Mouse (Mus musculus) liver, embryonic 14.5 days (tissue): ENCODE results near the gene Mtm1. TPM values are rescaled to one million over a fixed set of nuclear protein-coding genes. Genes with fewer than 3 reads are reported as not detected.

Experiments used
- ATAC-seq: fragments of 200-750 bp; cut with Nextera tagmentation; 2 replicates; pipeline ENCODE4 v1.8.0; 2017; ENCODE audit warnings: moderate number of reproducible peaks, mild to moderate bottlenecking, moderate library complexity; ENCODE audit not compliant: insufficient read depth
- DNase-seq, 3 experiments: peaks; one replicate each; pipeline ENCODE4 v3.0.0-alpha.2; 2012 to 2013; ENCODE audit warnings: low read depth in 3 of 3, low spot score in 3 of 3
- H3K27ac ChIP-seq: fragments of 300-500 bp; sonication (generic); 2 replicates; pipeline ENCODE4 v1.5.1; 2014; ENCODE audit warnings: moderate library complexity, mild to moderate bottlenecking, control low read depth, inconsistent platforms
- H3K27me3 ChIP-seq: fragments of 300-500 bp; sonication (generic); 2 replicates; pipeline ENCODE4 v1.6.1; 2014; ENCODE audit warnings: mild to moderate bottlenecking, low read length, moderate library complexity; ENCODE audit not compliant: control insufficient read depth, insufficient read depth
- H3K36me3 ChIP-seq: fragments of 300-500 bp; sonication (generic); replicated peaks from 2 replicates; pipeline ENCODE4 v1.6.1; 2014; ENCODE audit warnings: low read depth; ENCODE audit not compliant: control insufficient read depth, insufficient read depth
- H3K4me1 ChIP-seq, 2 experiments: fragments of 200-500 bp in 1 of 2; fragments of 300-500 bp in 1 of 2; sonication (generic) in 1 of 2; replicated peaks; 2 replicates each; pipeline ENCODE4 v1.6.1; 2012 to 2014; ENCODE audit warnings: antibody characterized with exemption in 1 of 2, inconsistent platforms in 1 of 2, low read length in 1 of 2; ENCODE audit not compliant: control insufficient read depth in 2 of 2, insufficient read depth in 2 of 2
- H3K4me2 ChIP-seq: fragments of 300-500 bp; sonication (generic); 2 replicates; pipeline ENCODE4 v1.6.1; 2014; ENCODE audit warnings: low read depth, mild to moderate bottlenecking, control low read depth, moderate library complexity
- H3K4me3 ChIP-seq, 2 experiments: fragments of 200-500 bp in 1 of 2; fragments of 300-500 bp in 1 of 2; sonication (generic) in 1 of 2; 2 replicates each; pipeline ENCODE4 v1.5.1; 2012 to 2014; ENCODE audit warnings: low read depth in 2 of 2, low read length in 2 of 2, mild to moderate bottlenecking in 2 of 2, control low read depth in 1 of 2, inconsistent platforms in 1 of 2, moderate library complexity in 1 of 2; ENCODE audit not compliant: insufficient read depth in 1 of 2
- H3K9ac ChIP-seq: fragments of 300-500 bp; sonication (generic); replicated peaks from 2 replicates; pipeline ENCODE4 v1.6.1; 2014; ENCODE audit warnings: mild to moderate bottlenecking, control low read depth, moderate library complexity
- H3K9me3 ChIP-seq: fragments of 300-500 bp; sonication (generic); 2 replicates; pipeline ENCODE4 v1.6.1; 2016; ENCODE audit warnings: low read length, mixed read lengths; ENCODE audit not compliant: control insufficient read depth
- CTCF ChIP-seq: IDR thresholded peaks from 2 replicates; pipeline ENCODE4 v1.5.1; 2016; ENCODE audit warnings: antibody characterized with exemption, low read depth, control low read depth
- EP300 ChIP-seq: IDR thresholded peaks from 2 replicates; pipeline ENCODE4 v1.6.1; 2016; ENCODE audit warnings: antibody characterized with exemption, low read depth
- WGBS: fragments of 180-500 bp; shearing (Covaris S2); extraction: QIAGEN DNeasy Blood & Tissue Kit; methylation state at CpG from one replicate; pipeline ENCODE4 v1.1.7; 2014; ENCODE audit not compliant: insufficient replicate concordance; 5-methylcytosine and 5-hydroxymethylcytosine counted together
- polyA plus RNA-seq, 2 experiments: library from polyadenylated mRNA; depleted of rRNA in 1 of 2; stranded (reverse) in 1 of 2; unstranded in 1 of 2; fragments of >200 nt; fragmentation: Nextera tagmentation in 1 of 2; extraction: Ambion mirVana in 1 of 2; gene quantifications; 2 replicates each; pipeline versions ENCODE4 v1.2.1 to v1.2.3; 2012 to 2014

Mtm1 gene
- polyA plus RNA-seq, 2 experiments: 1.8 to 3.2 TPM

DNA sequence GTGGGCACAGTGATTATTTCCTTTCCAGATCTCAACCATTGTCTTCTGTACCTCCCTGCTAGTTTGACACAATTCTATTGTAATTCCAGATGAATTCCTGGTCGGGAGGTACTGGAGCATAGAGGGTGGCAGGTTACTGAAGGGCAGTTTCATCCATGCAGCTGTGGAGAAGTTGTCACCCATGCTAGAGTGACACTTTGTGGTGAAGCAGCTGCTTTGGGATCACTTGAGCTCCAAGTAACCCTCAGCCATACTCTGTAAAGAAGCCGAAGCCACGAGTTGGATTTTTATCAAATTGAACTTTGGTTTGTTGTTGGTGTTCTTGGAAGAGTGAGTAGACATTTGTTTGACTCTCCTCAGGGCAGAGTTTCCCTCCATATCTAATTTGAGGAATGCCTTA lies 17.6 kb downstream of the Mtm1 start:
- Histone ChIP-seq H3K9ac (no peak overlapping the region), H3K27ac (no peak overlapping the region), H3K9me3 (no peaks in the 10 kb centered on the region), H3K36me3 (no peaks in the 10 kb centered on the region), H3K4me2 (no peak overlapping the region), H3K4me1 (no peaks in the 10 kb centered on the region), H3K27me3 (no peaks in the 10 kb centered on the region), H3K4me3 (no peak overlapping the region)
- TF ChIP-seq CTCF: no peak
- no peak for TF ChIP-seq EP300
- 42% methylated on average over 3 of the region's 3 CpGs for WGBS
- ATAC-seq (no peak), DNase-seq (no peak)

- no peaks in the 10 kb centered on the region for H3K36me3 ChIP-seq
- H3K27me3 ChIP-seq: no peaks in the 10 kb centered on the region
- H3K9me3 ChIP-seq: no peaks in the 10 kb centered on the region
- DNase-seq (no peak), ATAC-seq (no peak)
- H3K9ac ChIP-seq: no peak overlapping the region
- WGBS: 60% methylated on average over 2 of the region's 2 CpGs
- H3K4me3 ChIP-seq: no peak overlapping the region
- no peak for TF ChIP-seq EP300
- no peak for TF ChIP-seq CTCF
- no peaks in the 10 kb centered on the region for H3K4me1 ChIP-seq
- H3K27ac ChIP-seq: no peak overlapping the region
- no peak overlapping the region for H3K4me2 ChIP-seq
Observed at GRCm38 (mm10) chrX:71230847-71231246, 20.3 kb downstream of the Mtm1 start.

- H3K9me3 ChIP-seq: no peaks in the 10 kb centered on the region
- H3K27me3 ChIP-seq: no peaks in the 10 kb centered on the region
- no peak overlapping the region for H3K27ac ChIP-seq
- no peaks in the 10 kb centered on the region; a peak in 1 of 4 replicates for H3K4me1 ChIP-seq
- no peak for TF ChIP-seq EP300
- no peak for TF ChIP-seq CTCF
- no peaks in the 10 kb centered on the region for H3K36me3 ChIP-seq
- H3K9ac ChIP-seq: no peak overlapping the region
- ATAC-seq: no peak
- no peak for DNase-seq
- H3K4me3 ChIP-seq: no peak overlapping the region
- 64% methylated on average over 1 of the region's 1 CpGs for WGBS
- H3K4me2 ChIP-seq: no peak overlapping the region
Observed at GRCm38 (mm10) chrX:71256422-71256821, 45.9 kb downstream of the Mtm1 start.

GRCm38 (mm10) chrX:71260857-71261256 lies 50.3 kb downstream of the Mtm1 start:
- Histone ChIP-seq H3K27me3 (no peaks in the 10 kb centered on the region), H3K27ac (no peak overlapping the region), H3K4me3 (no peak overlapping the region), H3K4me2 (no peak overlapping the region), H3K9me3 (no peaks in the 10 kb centered on the region), H3K4me1 (no peaks in the 10 kb centered on the region), H3K9ac (no peak overlapping the region), H3K36me3 (no peaks in the 10 kb centered on the region)
- ATAC-seq: no peak
- DNase-seq: no peak
- no peak for TF ChIP-seq CTCF
- WGBS: 86% methylated on average over 4 of the region's 4 CpGs

DNA sequence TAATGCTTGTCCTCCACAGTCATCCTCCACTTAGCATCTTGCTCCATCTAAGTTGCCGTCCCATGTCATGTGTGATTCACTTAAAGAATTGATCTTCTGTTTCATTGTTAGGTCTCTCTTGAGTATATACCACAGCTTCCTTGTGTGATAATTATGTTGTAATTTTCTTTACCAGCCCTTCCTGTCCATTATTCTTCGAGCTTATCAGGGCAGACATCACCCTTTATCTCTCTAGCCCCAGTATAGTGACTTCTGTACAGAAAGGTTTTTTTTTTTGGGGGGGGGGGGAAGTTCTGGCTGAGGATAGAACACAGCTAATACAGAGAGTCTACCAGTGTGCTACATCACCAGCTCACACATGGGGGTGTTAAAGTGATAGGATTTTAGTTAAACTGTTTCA lies 53.7 kb downstream of the Mtm1 start:
- 37% methylated on average over 2 of the region's 2 CpGs for WGBS
- no peak for TF ChIP-seq CTCF
- TF ChIP-seq EP300: no peak
- ATAC-seq (no peak), DNase-seq (no peak)
- Histone ChIP-seq H3K9ac (no peak overlapping the region), H3K4me2 (no peak overlapping the region), H3K36me3 (no peaks in the 10 kb centered on the region), H3K4me1 (no peaks in the 10 kb centered on the region), H3K4me3 (no peak overlapping the region), H3K9me3 (no peaks in the 10 kb centered on the region), H3K27ac (no peak overlapping the region), H3K27me3 (no peaks in the 10 kb centered on the region)
